Mouse (Mus musculus) heart, embryonic 16.5 days (tissue): ENCODE data around the gene Disp1. TPM values are rescaled to one million over a fixed set of nuclear protein-coding genes. Genes with fewer than 3 reads are reported as not detected.

ENCODE experiments used
- ATAC-seq: fragments of 200-750 bp; cut with Nextera tagmentation; replicated peaks from 2 replicates; pipeline ENCODE4 v1.8.0; 2017; ENCODE audit warnings: moderate number of reproducible peaks; ENCODE audit not compliant: insufficient read depth, low FRiP score; ENCODE audit errors: extremely low read depth
- H3K27ac ChIP-seq: fragments of 300-500 bp; sonication (generic); 2 replicates; pipeline ENCODE4 v1.5.1; 2014; ENCODE audit warnings: mild to moderate bottlenecking, low read length, control low read depth, moderate library complexity
- H3K27me3 ChIP-seq: fragments of 300-500 bp; sonication (generic); 2 replicates; pipeline ENCODE4 v1.6.1; 2014; ENCODE audit warnings: low read length, mixed read lengths; ENCODE audit not compliant: control insufficient read depth, insufficient read depth
- H3K36me3 ChIP-seq: fragments of 300-500 bp; sonication (generic); 2 replicates; pipeline ENCODE4 v1.6.1; 2014; ENCODE audit not compliant: control insufficient read depth, insufficient read depth
- H3K4me1 ChIP-seq: fragments of 300-500 bp; sonication (generic); 2 replicates; pipeline ENCODE4 v1.6.1; 2014; ENCODE audit warnings: low read length, mixed read lengths; ENCODE audit not compliant: control insufficient read depth, insufficient read depth
- H3K4me2 ChIP-seq: fragments of 300-500 bp; sonication (generic); 2 replicates; pipeline ENCODE4 v1.6.1; 2014; ENCODE audit warnings: low read depth, mild to moderate bottlenecking, control low read depth, low read length
- H3K4me3 ChIP-seq: fragments of 300-500 bp; sonication (generic); 2 replicates; pipeline ENCODE4 v1.5.1; 2014; ENCODE audit warnings: mild to moderate bottlenecking, control low read depth, low read length
- H3K9ac ChIP-seq: fragments of 300-500 bp; sonication (generic); 2 replicates; pipeline ENCODE4 v1.6.1; 2014; ENCODE audit warnings: low read length, control low read depth
- H3K9me3 ChIP-seq: fragments of 300-500 bp; sonication (generic); replicated peaks from 2 replicates; pipeline ENCODE4 v1.6.1; 2016; ENCODE audit warnings: low read length; ENCODE audit not compliant: control insufficient read depth
- WGBS: fragments of 180-500 bp; shearing (Covaris S2); extraction: QIAGEN DNeasy Blood & Tissue Kit; methylation state at CpG from one replicate; pipeline ENCODE4 v1.1.7; 2014; 5-methylcytosine and 5-hydroxymethylcytosine counted together
- polyA plus RNA-seq: library from polyadenylated mRNA; unstranded; fragments of >200 nt; fragmentation: Nextera tagmentation; extraction: Ambion mirVana; gene quantifications from 2 replicates; pipeline ENCODE4 v1.2.1, GENCODE M21; 2015

Disp1 gene
- polyA plus RNA-seq = 9.9 and 10.3 TPM in 2 replicates

DNA sequence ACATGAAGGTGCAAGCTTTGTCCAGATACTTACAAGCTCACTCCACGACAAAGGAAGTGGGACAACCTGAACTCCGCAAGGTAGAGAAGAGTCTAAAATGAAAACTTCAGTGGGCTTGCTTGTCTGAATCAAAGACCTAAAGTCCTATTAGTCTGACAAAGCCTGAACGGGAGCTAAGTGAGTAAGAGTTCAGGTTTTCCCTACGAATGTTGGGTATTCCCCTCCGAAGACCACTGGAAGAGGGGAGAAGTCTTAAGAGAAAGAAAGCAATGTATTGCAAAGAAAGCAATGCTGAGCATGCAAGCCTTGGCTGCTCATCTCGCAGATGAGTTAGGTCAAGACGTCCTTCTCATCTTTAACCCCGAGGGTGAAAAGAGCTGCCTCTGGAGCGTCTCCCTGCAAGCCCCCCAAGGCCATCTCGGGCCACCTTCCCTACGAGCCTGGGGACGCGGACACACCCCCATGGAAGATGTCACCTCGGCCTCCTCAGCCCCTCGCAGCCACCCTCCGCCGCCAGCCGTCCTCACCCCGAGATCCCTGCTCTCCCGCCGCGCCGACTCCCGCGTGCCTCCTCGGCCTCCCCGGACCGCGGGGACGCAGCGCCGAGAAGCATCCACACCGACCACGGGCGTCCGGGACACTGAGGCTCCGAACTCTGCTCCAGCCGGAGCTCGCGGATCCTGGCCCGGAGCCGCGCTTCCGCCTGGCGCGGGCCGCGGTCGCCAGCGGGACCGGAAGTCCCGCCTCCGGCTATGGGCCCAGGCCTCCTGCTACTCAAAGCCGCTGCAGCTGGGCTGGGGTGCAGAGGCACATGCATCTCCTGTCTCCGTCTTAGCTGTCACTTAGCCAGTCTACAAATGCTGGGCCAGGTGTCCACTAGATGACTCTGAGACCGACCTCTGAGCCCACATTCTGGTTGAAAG lies at the start of gene Disp1:
Gene Disp1 (minus strand): TSS at position 727 of the 923 bp plus-strand sequence.
- H3K9me3 ChIP-seq = no peaks in the 10 kb centered on the region
- H3K27ac ChIP-seq = peak within 1 kb of the TSS; percentile 74
- H3K4me3 ChIP-seq = peak within 1 kb of the TSS; percentile 84
- 3% methylated on average over 56 of the region's 56 CpGs for WGBS
- H3K4me1 ChIP-seq = peaks cover 11% of the 10 kb centered on the region
- no peaks in the 10 kb centered on the region for H3K27me3 ChIP-seq
- H3K4me2 ChIP-seq = peak within 1 kb of the TSS; percentile 64
- ATAC-seq = peak; percentile 91
- H3K36me3 ChIP-seq = no peaks in the 10 kb centered on the region
- peak within 1 kb of the TSS; percentile 94 for H3K9ac ChIP-seq

DNA sequence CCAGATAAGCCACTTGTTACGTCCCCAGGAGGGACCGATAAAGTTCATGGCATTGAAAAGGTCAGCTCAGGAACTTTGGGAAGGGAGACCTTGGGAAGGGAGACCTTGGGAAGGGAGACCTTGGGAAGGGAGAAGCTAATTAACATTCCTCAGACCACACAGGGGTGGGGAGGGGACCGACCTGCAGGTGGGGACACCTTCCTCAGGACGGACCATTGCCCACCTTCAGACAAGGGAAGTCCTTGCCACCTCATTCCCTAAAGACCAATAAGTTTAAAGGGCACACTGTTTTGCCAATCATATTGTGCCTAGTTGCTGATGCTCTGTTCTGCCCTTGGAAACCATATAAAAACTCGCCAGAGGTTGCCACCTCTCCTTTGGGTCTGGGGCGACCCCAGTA lies 46.3 kb upstream of the Disp1 start:
- no peak overlapping the region for H3K9ac ChIP-seq
- no peak for ATAC-seq
- no peak overlapping the region for H3K27ac ChIP-seq
- H3K4me2 ChIP-seq = no peak overlapping the region
- peaks cover 11% of the 10 kb centered on the region for H3K4me1 ChIP-seq
- H3K27me3 ChIP-seq = no peaks in the 10 kb centered on the region
- 67% methylated on average over 6 of the region's 6 CpGs for WGBS
- no peak overlapping the region for H3K4me3 ChIP-seq
- H3K36me3 ChIP-seq = no peaks in the 10 kb centered on the region
- no peaks in the 10 kb centered on the region for H3K9me3 ChIP-seq

DNA sequence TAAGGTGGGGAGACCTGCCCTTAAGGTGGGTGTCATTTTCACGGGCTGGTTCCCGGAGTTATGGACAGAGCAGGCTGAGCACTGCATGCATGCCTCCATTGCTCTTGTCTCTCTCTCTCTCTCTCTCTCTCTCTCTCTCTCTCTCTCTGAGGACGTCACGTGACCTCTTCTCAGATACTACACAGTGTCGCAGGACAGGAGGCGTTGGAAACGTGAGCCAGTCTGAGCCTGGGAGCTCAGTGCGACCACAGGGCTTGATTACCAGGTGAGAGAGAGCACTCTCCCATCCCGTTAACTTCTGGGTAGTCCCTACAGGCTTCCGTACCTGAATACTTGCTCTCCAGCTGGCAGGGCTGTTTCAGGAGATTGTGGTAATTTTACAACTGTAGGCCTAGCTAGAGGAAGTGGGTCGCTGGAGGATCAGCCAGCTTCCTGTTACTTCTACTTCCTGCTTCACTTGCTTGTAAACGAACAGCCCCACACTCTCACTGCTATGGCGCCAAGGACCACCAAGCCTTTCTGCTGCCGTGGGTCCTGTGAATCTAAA lies 44.7 kb upstream of the Disp1 start:
- Histone ChIP-seq H3K9ac (no peak overlapping the region), H3K4me2 (peak overlapping the region; percentile 24; the same call in 1 of the 2 replicates), H3K4me3 (no peak overlapping the region), H3K36me3 (no peaks in the 10 kb centered on the region), H3K9me3 (no peaks in the 10 kb centered on the region), H3K27me3 (no peaks in the 10 kb centered on the region), H3K27ac (no peak overlapping the region), H3K4me1 (peaks cover 11% of the 10 kb centered on the region)
- 49% methylated on average over 14 of the region's 14 CpGs for WGBS
- ATAC-seq = peak; percentile 57; the same call in 1 of the 2 replicates

GRCm38 (mm10) chr1:183264145-183265008 lies 43.1 kb upstream of the Disp1 start:
- peaks cover 11% of the 10 kb centered on the region for H3K4me1 ChIP-seq
- no peak overlapping the region for H3K9ac ChIP-seq
- H3K4me3 ChIP-seq = no peak overlapping the region
- WGBS = 52% methylated on average over 13 of the region's 13 CpGs
- no peaks in the 10 kb centered on the region for H3K27me3 ChIP-seq
- peak overlapping the region; percentile 31 for H3K4me2 ChIP-seq
- H3K9me3 ChIP-seq = no peaks in the 10 kb centered on the region
- ATAC-seq = peak; percentile 87
- H3K36me3 ChIP-seq = no peaks in the 10 kb centered on the region
- H3K27ac ChIP-seq = no peak overlapping the region

- Histone ChIP-seq H3K27ac (no peak overlapping the region), H3K36me3 (no peaks in the 10 kb centered on the region), H3K9me3 (no peaks in the 10 kb centered on the region), H3K4me3 (no peak overlapping the region), H3K4me2 (no peak overlapping the region), H3K27me3 (no peaks in the 10 kb centered on the region), H3K9ac (no peak overlapping the region), H3K4me1 (no peaks in the 10 kb centered on the region)
- ATAC-seq = no peak
- 66% methylated on average over 10 of the region's 10 CpGs for WGBS
Observed at GRCm38 (mm10) chr1:183252574-183252973, 31.3 kb upstream of the Disp1 start.

GRCm38 (mm10) chr1:183251818-183252217 lies 30.5 kb upstream of the Disp1 start:
- Histone ChIP-seq H3K27me3 (no peaks in the 10 kb centered on the region), H3K4me1 (no peaks in the 10 kb centered on the region), H3K36me3 (no peaks in the 10 kb centered on the region), H3K4me3 (no peak overlapping the region), H3K27ac (no peak overlapping the region), H3K9me3 (no peaks in the 10 kb centered on the region), H3K9ac (no peak overlapping the region), H3K4me2 (no peak overlapping the region)
- no peak for ATAC-seq
- 74% methylated on average over 2 of the region's 2 CpGs for WGBS

DNA sequence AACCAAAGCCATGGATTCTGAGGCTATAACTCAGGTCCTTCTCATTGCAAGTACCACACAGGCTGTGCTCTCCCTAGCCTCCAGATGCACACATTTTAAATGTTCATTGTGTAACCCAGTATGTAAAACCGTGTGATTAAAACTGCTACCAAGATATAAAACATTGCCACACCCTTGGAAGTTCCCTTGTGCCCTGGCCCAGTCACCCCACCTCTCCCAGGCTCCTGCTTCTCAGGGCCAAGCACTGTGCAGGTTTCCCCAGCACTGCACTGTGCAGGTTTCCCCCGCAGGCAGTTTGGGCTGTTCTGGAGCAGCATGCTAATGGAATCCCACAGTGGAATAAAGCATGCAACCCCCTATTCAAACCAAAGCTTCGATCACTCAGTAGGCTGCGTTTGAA lies 29.3 kb upstream of the Disp1 start:
- Histone ChIP-seq H3K27me3 (no peaks in the 10 kb centered on the region), H3K36me3 (no peaks in the 10 kb centered on the region), H3K9ac (no peak overlapping the region), H3K4me2 (no peak overlapping the region), H3K4me1 (no peaks in the 10 kb centered on the region), H3K27ac (no peak overlapping the region), H3K9me3 (no peaks in the 10 kb centered on the region), H3K4me3 (no peak overlapping the region)
- 71% methylated on average over 4 of the region's 4 CpGs for WGBS
- ATAC-seq = no peak

DNA sequence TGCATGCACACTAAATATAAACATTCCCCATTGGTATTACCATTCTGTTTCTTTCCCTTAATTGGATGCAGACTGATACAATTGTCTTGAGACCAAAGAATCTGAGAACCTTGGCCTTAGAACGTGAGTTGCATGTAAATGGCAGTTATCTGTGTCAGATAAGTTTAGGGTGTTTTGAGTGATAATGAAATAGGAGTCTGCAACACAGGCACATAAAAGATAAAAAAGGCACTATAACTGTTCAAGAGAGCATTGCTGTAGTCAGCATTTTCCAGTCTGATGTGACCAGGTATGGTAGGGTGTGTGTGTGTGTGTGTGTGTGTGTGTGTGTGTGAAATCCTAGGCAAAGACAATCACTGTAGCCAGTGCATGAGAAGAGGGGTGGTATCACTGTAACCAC lies 26.8 kb upstream of the Disp1 start:
- H3K9ac ChIP-seq = no peak overlapping the region
- WGBS = 15% methylated on average over 1 of the region's 1 CpGs
- ATAC-seq = no peak
- H3K36me3 ChIP-seq = no peaks in the 10 kb centered on the region
- H3K4me2 ChIP-seq = no peak overlapping the region
- no peaks in the 10 kb centered on the region for H3K4me1 ChIP-seq
- 0 out of 2 replicates have a peak, but pooled peaks cover 4% of the 10 kb centered on the region for H3K9me3 ChIP-seq
- H3K4me3 ChIP-seq = no peak overlapping the region
- H3K27me3 ChIP-seq = no peaks in the 10 kb centered on the region
- no peak overlapping the region for H3K27ac ChIP-seq
